Mouse (Mus musculus): ENCODE measurements around the gene Glt6d1. TPM values are rescaled to one million over a fixed set of nuclear protein-coding genes. Genes with fewer than 3 reads are reported as not detected.
A peak's percentile ranks its signal among the peaks of the same experiment; 100 is the strongest.
"Not testable (repeated sequence)": the region's sequence is repeated elsewhere in the genome, so short reads cannot be mapped to it uniquely, and the experiment has no call there.

Gene Glt6d1
- total RNA-seq (2021): not detected

GRCm38 (mm10) chr2:25815748-25816147 lies at the start of gene Glt6d1:
Gene Glt6d1, minus strand, starts transcription at chr2:25815848.
- not testable (repeated sequence) for DNase-seq

- DNase-seq: peak; percentile 18
Observed at GRCm38 (mm10) chr2:25865412-25865811, 49.8 kb upstream of the Glt6d1 start.

GRCm38 (mm10) chr2:25864230-25864629 lies 48.6 kb upstream of the Glt6d1 start:
- no peak for DNase-seq

- DNase-seq: peak; percentile 42
Observed at GRCm38 (mm10) chr2:25863337-25864131, 47.9 kb upstream of the Glt6d1 start, which contains the start of gene Kcnt1. Gene Kcnt1, plus strand, starts transcription at chr2:25863734.

GRCm38 (mm10) chr2:25862696-25863270 lies 47.1 kb upstream of the Glt6d1 start:
- no peak for DNase-seq

DNA sequence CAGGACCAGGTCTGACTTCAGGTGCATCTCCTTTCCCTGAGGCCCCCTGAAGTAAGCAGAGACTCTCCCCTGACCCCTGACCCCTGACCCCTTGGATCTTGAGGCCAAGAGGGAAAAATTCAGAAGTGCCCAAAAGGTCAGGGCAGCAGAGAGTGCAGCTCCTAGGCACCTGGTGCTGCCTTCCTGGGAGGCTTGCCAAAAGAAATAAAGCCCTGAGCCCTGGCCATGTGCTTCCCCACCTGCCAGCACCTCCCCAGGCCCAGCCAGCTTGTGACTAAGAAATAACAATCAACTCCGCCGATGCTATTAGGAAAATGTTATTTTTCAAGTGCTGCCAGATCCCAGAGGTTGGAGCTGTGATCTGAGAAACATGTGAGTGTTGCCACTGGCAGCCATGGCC lies 46.4 kb upstream of the Glt6d1 start:
- no peak for DNase-seq

- no peak for DNase-seq
Observed at GRCm38 (mm10) chr2:25859891-25860290, 44.2 kb upstream of the Glt6d1 start.

- no peak for DNase-seq
Observed at GRCm38 (mm10) chr2:25853998-25854397, 38.4 kb upstream of the Glt6d1 start.

DNA sequence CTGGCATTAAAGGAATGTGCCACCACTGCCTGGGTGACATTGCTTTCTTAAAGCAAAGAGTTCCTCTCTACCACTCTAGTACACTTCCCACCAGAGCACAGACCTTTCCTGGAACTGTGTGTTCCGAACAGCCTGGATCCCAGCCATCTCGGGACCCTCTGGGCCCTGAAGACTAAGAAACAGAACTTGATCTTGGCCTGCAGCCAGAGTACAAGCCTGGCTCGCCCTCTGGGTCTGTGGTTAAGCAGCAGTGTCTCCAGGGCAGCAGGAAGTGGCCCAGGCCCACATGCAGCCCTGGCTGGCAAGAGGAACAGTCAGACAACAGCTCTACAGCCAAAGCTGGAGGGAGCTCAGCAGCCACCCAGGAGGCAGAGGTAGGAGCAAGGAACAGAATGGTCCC lies 37.0 kb upstream of the Glt6d1 start:
- peak; percentile 27 for DNase-seq

GRCm38 (mm10) chr2:25850330-25850729 lies 34.7 kb upstream of the Glt6d1 start:
- peak; percentile 68 for DNase-seq

DNA sequence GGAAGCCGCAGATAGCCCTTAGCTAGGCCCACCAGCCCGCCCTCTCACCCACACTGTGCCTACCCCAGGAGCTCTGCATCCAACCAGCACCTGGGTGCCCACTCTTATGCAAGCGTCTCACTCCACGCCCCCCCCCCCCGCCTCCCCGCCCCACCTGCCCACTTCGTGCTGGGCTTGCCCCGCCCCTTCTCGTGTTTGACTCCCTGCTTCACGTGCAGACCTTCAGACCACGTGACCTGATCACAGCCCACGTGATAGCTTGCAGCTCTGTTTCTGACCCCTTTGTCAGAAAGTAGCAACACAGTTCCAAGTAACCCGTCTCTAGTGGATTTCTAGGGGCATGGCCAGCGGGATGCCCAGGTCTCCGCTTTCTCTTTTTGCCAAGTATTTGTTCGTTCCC lies 31.6 kb upstream of the Glt6d1 start, which contains the start of gene Sohlh1:
Sohlh1 (minus strand) TSS at position 23 of the 400 bp plus-strand sequence.
- DNase-seq: no peak

- DNase-seq: no peak
Observed at GRCm38 (mm10) chr2:25846516-25846915, 30.9 kb upstream of the Glt6d1 start.

DNA sequence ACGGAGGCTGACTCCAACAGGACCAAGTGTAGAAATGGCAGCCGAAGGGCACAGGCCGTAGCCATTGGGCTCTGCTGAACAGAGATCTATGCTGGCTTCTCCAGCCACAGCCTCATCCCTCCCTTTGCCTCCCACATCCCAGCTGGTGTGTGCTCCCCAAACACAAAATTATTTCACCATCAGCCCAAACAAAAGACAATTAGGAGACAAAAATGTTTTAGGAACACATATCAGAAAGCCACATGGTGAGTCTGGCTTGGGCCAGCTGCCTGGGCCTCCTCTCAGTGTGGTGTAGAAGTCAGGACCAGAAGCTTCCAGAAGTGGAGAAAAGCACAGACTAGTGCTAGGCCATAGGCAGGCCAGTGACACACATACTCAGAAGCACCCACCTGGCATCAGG lies 28.4 kb upstream of the Glt6d1 start:
- no peak for DNase-seq

DNA sequence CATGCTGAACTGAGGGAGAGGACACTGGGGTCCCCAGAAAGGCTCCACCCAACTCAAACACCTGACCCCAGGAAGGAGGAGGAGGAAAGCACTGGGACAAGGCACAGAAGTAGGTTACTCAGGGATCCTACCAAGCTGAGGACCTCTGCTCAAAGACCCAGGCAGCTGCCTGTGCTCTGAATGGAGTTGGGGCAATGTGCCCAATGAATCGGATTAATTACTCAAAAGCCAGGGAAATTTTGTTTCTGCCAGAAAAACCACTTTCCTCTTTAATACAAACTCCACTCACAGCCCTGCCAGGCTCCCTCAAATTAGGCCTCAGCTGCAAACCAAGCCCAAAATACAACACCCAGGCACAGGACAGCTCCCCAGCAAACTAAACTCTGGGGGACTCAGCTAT lies 27.1 kb upstream of the Glt6d1 start:
- no peak for DNase-seq

- no peak for DNase-seq
Observed at GRCm38 (mm10) chr2:25842161-25842560, 26.5 kb upstream of the Glt6d1 start.

DNA sequence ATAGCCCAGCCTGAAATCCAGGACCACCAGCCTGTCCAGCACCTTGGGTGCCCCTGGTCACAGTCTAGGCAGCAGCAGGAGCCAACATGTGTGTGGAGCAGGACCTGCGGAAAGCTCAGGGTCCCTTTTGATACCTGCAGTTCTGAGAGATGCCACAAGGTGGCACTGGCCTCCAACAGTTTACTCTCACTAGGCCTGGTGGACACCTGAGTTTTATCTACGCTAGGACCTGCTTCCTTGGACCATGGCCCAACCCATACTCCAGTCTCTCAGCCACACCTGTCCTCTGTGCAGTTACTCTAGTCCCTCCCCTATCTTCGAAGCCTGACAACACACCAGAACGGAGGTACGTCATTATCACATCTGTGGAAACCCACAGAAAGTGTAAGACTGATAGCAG lies 20.6 kb upstream of the Glt6d1 start:
- DNase-seq: peak; percentile 82

- no peak for DNase-seq
Observed at GRCm38 (mm10) chr2:25830786-25831185, 15.1 kb upstream of the Glt6d1 start.

DNA sequence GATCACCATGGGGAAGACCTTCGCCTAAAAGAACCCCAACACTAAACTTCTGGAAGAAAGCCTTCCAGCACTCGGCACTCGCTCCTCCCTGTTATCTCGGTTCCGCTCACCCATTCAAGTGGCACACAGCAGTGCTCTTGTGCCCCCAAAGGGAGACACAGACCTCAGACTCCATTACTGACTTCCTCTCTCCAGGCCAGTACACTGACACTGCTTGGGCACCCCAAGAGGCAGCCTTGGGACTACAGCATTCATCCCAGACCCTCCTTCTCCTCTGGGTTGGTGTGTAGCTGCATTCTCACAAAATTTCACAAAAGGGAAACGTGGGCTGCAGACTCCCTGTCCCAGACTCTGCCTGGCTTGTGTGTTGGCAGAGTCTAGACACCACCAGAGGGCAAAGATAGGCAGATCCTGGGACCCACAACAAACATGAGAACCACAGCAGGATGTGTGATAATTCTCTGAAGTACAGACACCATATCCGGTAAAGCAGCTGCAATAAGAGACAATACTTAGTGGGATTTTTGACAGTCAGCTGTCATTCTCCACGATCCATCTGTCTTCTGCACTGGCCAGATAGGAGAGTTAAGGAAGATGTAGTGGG lies 12.8 kb upstream of the Glt6d1 start:
- no peak for DNase-seq

- no peak for DNase-seq
Observed at GRCm38 (mm10) chr2:25824751-25825150, 9.1 kb upstream of the Glt6d1 start.

DNA sequence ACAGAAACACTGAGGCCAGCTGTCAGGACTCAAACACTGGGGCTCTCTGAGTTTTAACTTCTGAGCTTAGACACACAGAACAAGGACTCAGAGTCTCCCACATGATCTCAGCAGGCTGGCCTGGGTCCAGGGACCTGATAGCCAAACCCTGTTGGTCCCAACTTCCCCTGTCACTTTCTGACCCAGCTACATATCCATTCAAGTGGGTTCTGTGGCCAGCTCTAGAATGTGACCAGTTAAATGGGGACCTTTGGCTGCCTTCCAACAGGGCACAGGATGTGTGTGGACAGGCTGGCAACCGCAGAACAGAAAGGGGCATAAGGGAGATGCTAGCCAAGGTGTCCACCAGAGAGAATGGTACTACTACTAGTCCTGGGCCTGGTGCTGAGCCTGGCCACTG lies 7.2 kb upstream of the Glt6d1 start, which contains the start of gene Lcn9:
Lcn9 (plus strand) TSS at position 348 of the 400 bp plus-strand sequence.
- DNase-seq: peak; percentile 53

- no peak for DNase-seq
Observed at GRCm38 (mm10) chr2:25813364-25813763, 2.3 kb downstream of the Glt6d1 start.

- no peak for DNase-seq
Observed at GRCm38 (mm10) chr2:25811711-25812110, 3.9 kb downstream of the Glt6d1 start.

- DNase-seq: peak; percentile 13
Observed at GRCm38 (mm10) chr2:25798065-25798464, 17.6 kb downstream of the Glt6d1 start.

Data from heart, postnatal 4 days (tissue).